Mouse (Mus musculus) bone marrow, adult 2 months (tissue): ENCODE results near the gene Mtcl1.

ENCODE experiments used
- CTCF ChIP-seq: fragments of 200-500 bp; IDR thresholded peaks from 2 replicates; pipeline ENCODE4 v1.5.1; 2011; ENCODE audit warnings: low read length, control low read depth; ENCODE audit not compliant: control insufficient read depth, insufficient read depth
- POLR2A ChIP-seq: fragments of 200-500 bp; IDR thresholded peaks from 2 replicates; pipeline ENCODE4 v1.6.1; 2011; ENCODE audit warnings: low read depth, mild to moderate bottlenecking, control low read depth, low read length, borderline replicate concordance; ENCODE audit not compliant: control insufficient read depth

- TF ChIP-seq CTCF (peak; percentile 74), POLR2A (no peak)
Observed at GRCm38 (mm10) chr17:66485742-66486141, 36.2 kb upstream of the Mtcl1 start.
